Mouse (Mus musculus) hematopoietic stem cell, adult 5-6 weeks (primary cell): ENCODE measurements at regions not wholly inside any gene's neighbourhood (a gene's known extent, or its start where the extent isn't known, plus 50 kb on each side); places are given as distances from the start of the nearest gene placed in this dataset.

Source experiments
- ATAC-seq, 2 experiments: fragments of 125-278 bp in 1 of 2; replicated peaks in 1 of 2; 2 replicates each; pipeline ENCODE4 v1.8.0; 2016 to 2017; ENCODE audit warnings: inconsistent platforms in 2 of 2, mild to moderate bottlenecking in 2 of 2, moderate number of reproducible peaks in 2 of 2, low read depth in 1 of 2, moderate TSS enrichment in 1 of 2; ENCODE audit not compliant: low FRiP score in 2 of 2, poor library complexity in 2 of 2, severe bottlenecking in 2 of 2, insufficient read depth in 1 of 2, low TSS enrichment in 1 of 2

DNA sequence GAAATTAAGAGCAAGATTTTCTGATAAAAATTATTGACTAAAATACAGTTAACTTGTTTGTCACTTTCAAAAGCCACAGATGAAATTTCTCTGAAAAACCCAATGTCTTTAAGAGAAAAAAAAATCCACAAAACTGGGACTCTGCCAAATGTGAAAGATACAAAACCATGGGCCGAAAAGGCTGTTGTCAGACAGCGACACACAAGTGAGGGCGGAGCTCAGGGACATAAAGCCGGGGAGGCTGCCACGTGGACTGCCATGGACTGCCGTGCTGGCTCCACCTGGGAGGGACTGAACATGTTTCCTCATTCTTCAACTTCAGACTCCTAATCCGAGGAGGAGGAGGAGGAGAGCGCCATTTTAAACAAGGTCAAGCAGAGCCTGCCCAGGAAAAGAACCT, 200.4 kb upstream of the Klf14 start:
- ATAC-seq: peak; percentile 42 to 56; a peak in 2 of 4 replicates

- ATAC-seq: no peak
Observed at GRCm38 (mm10) chr6:31159935-31160670, 201.2 kb upstream of the Klf14 start.

DNA sequence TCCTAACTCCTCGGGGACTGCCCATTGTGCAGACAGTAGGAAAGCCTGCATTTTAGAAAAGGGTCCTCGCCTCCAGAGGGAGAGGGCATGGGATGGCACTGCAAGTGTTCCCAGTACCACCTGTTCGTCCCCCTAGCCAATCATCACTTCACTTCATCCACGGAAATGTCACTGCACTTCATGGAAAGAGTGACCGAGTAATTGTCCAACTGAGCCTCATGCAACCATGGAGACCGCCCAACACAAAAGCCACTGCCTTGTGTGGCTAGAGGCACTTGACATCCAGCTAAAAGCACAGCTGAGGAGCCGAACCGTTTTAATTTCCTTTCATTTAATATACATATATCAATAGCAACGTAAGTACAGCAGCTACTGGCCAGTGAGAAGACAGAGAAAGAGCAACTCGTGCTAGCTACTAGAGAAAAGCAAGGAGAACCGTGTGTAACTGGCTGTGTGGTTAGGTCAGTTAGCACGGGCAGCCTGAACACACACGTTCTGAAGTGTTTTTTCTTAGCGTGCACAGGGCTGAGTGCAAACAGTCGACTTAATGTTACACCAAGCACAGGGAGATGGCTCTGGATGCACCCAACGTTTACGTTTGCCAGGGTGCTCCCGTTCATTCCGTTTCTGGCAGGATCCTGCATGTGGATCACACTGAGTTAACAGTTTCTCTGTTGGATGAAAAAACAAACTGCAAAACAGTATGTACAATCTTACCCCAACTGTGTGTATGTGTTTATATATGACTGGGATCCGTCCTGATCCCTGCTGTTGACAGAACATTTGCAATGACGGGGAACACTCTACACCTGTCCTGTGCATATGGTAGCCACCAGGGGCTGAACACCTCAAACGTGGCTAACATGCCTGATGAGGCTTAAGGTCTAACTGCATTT, 202.8 kb upstream of the Klf14 start:
- no peak for ATAC-seq

DNA sequence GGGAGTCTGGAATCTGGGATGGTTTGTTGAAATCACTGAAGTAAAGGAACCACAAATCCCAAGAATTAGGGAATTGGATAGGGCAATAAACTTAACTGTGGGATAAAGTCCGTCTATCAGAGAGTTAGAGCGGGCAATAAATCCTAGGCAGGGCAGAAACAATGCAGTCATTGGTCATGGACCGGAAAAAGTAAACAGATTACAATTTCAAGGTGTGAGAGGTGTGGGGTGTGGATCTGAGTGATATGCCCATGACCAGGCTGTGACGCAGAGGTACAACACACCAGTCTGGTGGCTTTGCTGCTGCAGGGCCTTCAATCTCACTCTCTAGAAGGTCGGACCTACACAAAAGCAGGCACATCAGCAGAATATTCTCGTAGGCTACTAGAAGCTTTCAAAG, 206.1 kb upstream of the Klf14 start:
- ATAC-seq: no peak

DNA sequence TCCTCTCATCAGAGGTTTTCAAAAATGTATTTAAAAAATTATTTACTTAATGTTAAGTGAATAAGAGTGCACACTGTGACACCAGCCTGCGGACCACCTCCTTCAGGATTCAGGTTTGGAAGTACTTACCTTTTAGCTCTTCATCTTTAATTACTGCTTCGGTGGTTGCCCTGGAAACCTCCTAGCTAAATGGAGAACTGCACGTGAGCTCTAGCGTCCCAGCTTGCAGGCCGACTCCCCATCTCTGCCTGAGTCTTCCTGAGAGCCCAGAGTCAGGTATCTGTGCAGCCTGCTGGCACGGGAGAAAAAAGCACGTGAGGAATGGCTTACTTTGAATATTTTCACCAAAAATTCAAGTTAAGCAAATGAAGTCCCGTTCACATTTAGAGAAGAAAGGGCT, 207.5 kb upstream of the Klf14 start:
- no peak for ATAC-seq

DNA sequence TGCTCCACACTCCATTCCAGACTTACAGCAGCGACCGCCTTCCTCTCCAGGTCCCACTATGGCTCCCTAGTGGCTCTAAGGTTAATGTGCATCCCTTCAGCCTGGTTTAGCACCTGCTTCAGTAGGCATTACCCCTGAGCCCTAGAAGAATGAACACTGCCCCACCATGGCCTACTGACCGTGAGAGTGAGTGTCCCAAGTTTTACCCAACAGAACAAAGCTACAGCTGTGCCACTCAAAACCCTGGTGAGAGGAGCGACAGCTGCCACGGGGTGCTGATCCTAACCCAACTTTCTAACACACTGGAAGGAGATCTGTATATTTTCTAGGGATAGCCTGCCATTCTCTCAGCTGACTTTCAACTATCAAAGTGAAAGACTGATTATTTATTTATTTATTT, 208.9 kb upstream of the Klf14 start:
- no peak for ATAC-seq

DNA sequence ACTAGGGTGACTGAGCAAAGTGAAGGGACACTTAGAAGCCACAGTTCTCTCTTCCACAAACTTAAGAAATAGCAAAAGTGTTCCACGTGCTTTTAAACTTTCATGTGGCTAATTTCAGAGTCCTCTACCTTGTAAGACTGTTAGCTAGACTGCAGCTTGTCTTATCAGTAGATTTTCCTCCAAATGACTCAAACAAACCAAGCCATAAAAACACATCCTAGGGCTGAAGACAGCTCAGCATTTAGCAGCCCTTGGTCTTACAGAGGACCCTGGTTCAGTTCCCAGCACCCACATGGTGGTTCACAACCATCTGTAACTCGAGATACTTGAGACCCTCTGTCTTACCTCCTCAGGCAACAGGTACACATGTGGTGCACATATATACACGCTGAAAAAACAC, 209.9 kb upstream of the Klf14 start:
- ATAC-seq: no peak

DNA sequence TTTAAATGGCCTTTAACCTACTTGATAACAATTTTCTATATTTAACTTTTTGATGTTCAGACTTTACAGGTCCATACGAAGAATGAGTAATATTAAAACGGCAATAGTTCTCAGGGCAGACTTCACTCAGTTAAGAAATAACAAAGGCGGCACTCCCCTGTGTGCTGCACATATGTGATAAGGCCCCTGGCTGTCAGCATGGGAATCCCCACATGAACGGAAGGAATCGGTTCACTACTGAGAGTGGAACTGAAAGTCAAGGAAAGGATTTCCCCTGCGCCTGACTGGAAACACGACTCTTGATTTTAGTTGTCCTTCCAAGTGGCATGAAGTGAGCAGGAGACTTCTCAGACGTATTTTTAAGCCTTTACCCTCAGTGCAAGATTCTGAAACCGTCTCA, 210.5 kb upstream of the Klf14 start:
- ATAC-seq: peak; percentile 42 to 66; a peak in 3 of 4 replicates

GRCm38 (mm10) chr6:31169868-31170600, 211.2 kb upstream of the Klf14 start:
- ATAC-seq: no peak

GRCm38 (mm10) chr6:31171831-31172569, 213.1 kb upstream of the Klf14 start:
- ATAC-seq: no peak

- peak; percentile 32 to 51; a peak in 1 of 4 replicates for ATAC-seq
Observed at GRCm38 (mm10) chr6:31175769-31176168, 216.9 kb upstream of the Klf14 start.

- peak; percentile 33 to 71; a peak in 3 of 4 replicates for ATAC-seq
Observed at GRCm38 (mm10) chr6:31176368-31176767, 217.5 kb upstream of the Klf14 start.

DNA sequence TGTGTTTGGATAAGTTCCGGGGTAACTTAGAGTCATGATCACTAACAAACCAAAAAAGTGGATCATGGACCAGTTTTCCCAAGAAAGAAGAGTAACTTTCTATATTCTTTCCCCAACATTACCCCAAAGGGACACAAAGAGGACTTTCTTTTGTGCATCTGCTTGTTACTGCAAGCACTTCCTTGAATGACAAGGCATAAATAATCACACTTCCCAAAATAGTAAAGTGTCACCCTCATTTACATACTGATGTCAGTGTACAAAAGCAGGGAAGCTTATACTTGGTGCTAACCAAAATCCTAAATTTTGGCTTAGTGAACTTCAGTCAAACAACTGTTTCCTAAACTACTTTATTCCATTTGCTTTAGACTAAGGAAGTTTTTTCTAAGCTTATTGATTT, 218.0 kb upstream of the Klf14 start:
- no peak for ATAC-seq

- ATAC-seq: no peak
Observed at GRCm38 (mm10) chr6:31178201-31178880, 219.5 kb upstream of the Klf14 start.

- ATAC-seq: no peak
Observed at GRCm38 (mm10) chr6:31182284-31182683, 216.3 kb upstream of the Mkln1 start.

- ATAC-seq: no peak
Observed at GRCm38 (mm10) chr6:31183127-31183526, 215.4 kb upstream of the Mkln1 start.

- ATAC-seq: peak; percentile 50 to 51
Observed at GRCm38 (mm10) chr6:31184554-31184953, 214.0 kb upstream of the Mkln1 start.
